14 mouse cellular contexts compared by ENCODE assay signal in the genomic region with DNA sequence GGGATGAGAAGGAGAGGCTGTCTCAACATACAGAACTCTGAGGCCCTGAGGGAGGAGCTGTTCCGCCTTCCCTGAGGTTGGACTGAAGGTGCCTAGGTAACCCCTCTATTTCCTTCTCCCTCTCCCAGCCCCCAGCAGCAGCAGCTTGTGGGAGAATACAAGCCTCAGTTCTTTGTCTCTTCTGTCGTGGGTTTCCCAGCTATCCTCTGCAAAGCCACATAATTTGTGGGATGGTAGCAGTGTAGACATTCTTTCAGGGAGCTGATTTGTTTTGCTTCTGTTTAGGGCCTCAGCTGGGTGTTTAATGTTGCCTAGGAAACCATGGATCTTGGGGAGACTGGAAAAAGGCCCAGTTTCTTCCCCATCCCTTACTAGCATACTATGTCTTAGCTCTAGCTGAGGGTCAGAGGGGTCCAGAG. TPM values are rescaled to one million over a fixed set of nuclear protein-coding genes. Genes with fewer than 3 reads are reported as not detected.
DNase-seq lines count a peak whose midpoint lies in the region; ATAC-seq and TF ChIP-seq lines count a peak whose summit lies in the region.
"Had no signal": no experiment of that assay in that cellular context is flagged by ENCODE, and none has a peak within 500 bp of the region (broad histone marks: within the 10 kb centered on the region; RNA-seq: fewer than 3 reads in every experiment).

No protein-coding gene starts in this region.

- H3K4me3 ChIP-seq in forebrain, embryonic 11.5 days (ENCODE audit: low read depth, low read length) = no peak overlapping the region
- H3K4me3 ChIP-seq in hindbrain, embryonic 15.5 days = no peak overlapping the region
- H3K4me3 ChIP-seq in midbrain, postnatal 0 days (ENCODE audit: low read depth, low read length) = no peak overlapping the region
- H3K4me3 ChIP-seq: heart, embryonic 12.5 days; kidney, embryonic 15.5 days; limb, embryonic 13.5 days; megakaryocyte, embryonic 14.5 days had no signal

- ATAC-seq in forebrain, embryonic 11.5 days (replicated peaks; ENCODE audit: low FRiP score) = 0 out of 2 replicates have a peak, but pooled peaks have one; percentile 12
- ATAC-seq in hindbrain, embryonic 15.5 days (ENCODE audit: low FRiP score, low read depth) = peak; percentile 75
- ATAC-seq in midbrain, postnatal 0 days (ENCODE audit: low FRiP score) = no peak

- WGBS in forebrain, embryonic 11.5 days = 47% methylated on average over 2 of the region's 2 CpGs
- 14% methylated on average over 2 of the region's 2 CpGs for WGBS in hindbrain, embryonic 15.5 days
- WGBS in midbrain, postnatal 0 days = 34% methylated on average over 2 of the region's 2 CpGs

- H3K9me3 ChIP-seq in forebrain, embryonic 11.5 days (ENCODE audit: control insufficient read depth, low read length) = no peaks in the 10 kb centered on the region
- no peaks in the 10 kb centered on the region for H3K9me3 ChIP-seq in hindbrain, embryonic 15.5 days
- no peaks in the 10 kb centered on the region for H3K9me3 ChIP-seq in midbrain, postnatal 0 days (ENCODE audit: low read length)
- H3K9me3 ChIP-seq: heart, embryonic 12.5 days; kidney, embryonic 15.5 days; megakaryocyte, embryonic 14.5 days had no signal

- no peaks in the 10 kb centered on the region for H3K27me3 ChIP-seq in forebrain, embryonic 11.5 days (ENCODE audit: control insufficient read depth, insufficient read depth, low read length)
- H3K27me3 ChIP-seq in hindbrain, embryonic 15.5 days = no peaks in the 10 kb centered on the region
- no peaks in the 10 kb centered on the region for H3K27me3 ChIP-seq in midbrain, postnatal 0 days (ENCODE audit: insufficient read depth, low read length)
- H3K27me3 ChIP-seq: heart, embryonic 12.5 days; kidney, embryonic 15.5 days; limb, embryonic 13.5 days had no signal

- no peak overlapping the region; the same call in 1 of the 2 replicates for H3K9ac ChIP-seq in forebrain, embryonic 11.5 days (ENCODE audit: low read length)
- no peak overlapping the region for H3K9ac ChIP-seq in hindbrain, embryonic 15.5 days
- no peak overlapping the region for H3K9ac ChIP-seq in midbrain, postnatal 0 days (replicated peaks; ENCODE audit: low read length, poor library complexity, severe bottlenecking)
- H3K9ac ChIP-seq: heart, embryonic 12.5 days; kidney, embryonic 15.5 days; limb, embryonic 13.5 days had no signal

- no peaks in the 10 kb centered on the region for H3K36me3 ChIP-seq in forebrain, embryonic 11.5 days (ENCODE audit: control insufficient read depth, insufficient read depth, low read length)
- H3K36me3 ChIP-seq in hindbrain, embryonic 15.5 days = no peaks in the 10 kb centered on the region
- H3K36me3 ChIP-seq in midbrain, postnatal 0 days (ENCODE audit: insufficient read depth, low read length) = no peaks in the 10 kb centered on the region
- H3K36me3 ChIP-seq: heart, embryonic 12.5 days; limb, embryonic 13.5 days had no signal

- DNase-seq in cerebellum, adult 11-12 months = peak; percentile 1
- no peak for DNase-seq in cerebellum, postnatal 36 days
- no peak for DNase-seq in forebrain, embryonic 11.5 days (ENCODE audit: low spot score)
- peak; percentile 36 for DNase-seq in midbrain, postnatal 0 days (ENCODE audit: low spot score)
- DNase-seq in ovary, postnatal 36 days (ENCODE audit: low spot score) = no peak
- no peak for DNase-seq in heart, adult 8-10 months (ENCODE audit: low spot score)
- DNase-seq in urinary bladder, postnatal 4 days (ENCODE audit: low spot score in 2 of 2) = no peak
- DNase-seq: adrenal gland, postnatal 14 days; lung, adult 2 months had no signal

- peaks cover 3% of the 10 kb centered on the region; the same call in 1 of the 2 replicates for H3K4me1 ChIP-seq in forebrain, embryonic 11.5 days (replicated peaks; ENCODE audit: control insufficient read depth, insufficient read depth, low read length)
- H3K4me1 ChIP-seq in hindbrain, embryonic 15.5 days (replicated peaks) = peaks cover 16% of the 10 kb centered on the region; the same call in 1 of the 2 replicates
- H3K4me1 ChIP-seq in midbrain, postnatal 0 days (ENCODE audit: insufficient read depth, low read length) = peaks cover 5% of the 10 kb centered on the region; the same call in 1 of the 2 replicates
- H3K4me1 ChIP-seq: kidney, embryonic 15.5 days; megakaryocyte, embryonic 14.5 days had no signal

- TF ChIP-seq CTCF in midbrain, postnatal 0 days (IDR thresholded peaks at IDR 0.05) = no peak

- H3K4me2 ChIP-seq in forebrain, embryonic 11.5 days (ENCODE audit: low read depth, low read length, severe bottlenecking) = no peak overlapping the region
- H3K4me2 ChIP-seq in hindbrain, embryonic 15.5 days = no peak overlapping the region
- no peak overlapping the region for H3K4me2 ChIP-seq in midbrain, postnatal 0 days (ENCODE audit: low read depth, low read length, poor library complexity, severe bottlenecking)
- H3K4me2 ChIP-seq: heart, embryonic 12.5 days; kidney, embryonic 15.5 days; limb, embryonic 13.5 days had no signal

- peak overlapping the region; percentile 18; the same call in 1 of the 2 replicates for H3K27ac ChIP-seq in forebrain, embryonic 11.5 days (ENCODE audit: low read depth, low read length)
- H3K27ac ChIP-seq in hindbrain, embryonic 15.5 days (replicated peaks) = peak overlapping the region; percentile 21; the same call in 1 of the 2 replicates
- H3K27ac ChIP-seq in midbrain, postnatal 0 days (ENCODE audit: low read depth, low read length) = 0 out of 2 replicates have a peak overlapping the region, but pooled peaks have one; percentile 38
- H3K27ac ChIP-seq: kidney, embryonic 15.5 days; limb, embryonic 13.5 days had no signal

RNA-seq across cellular contexts. Expression of gene Commd9, which starts 34.1 kb away (rescaled TPM):
- 61.9 and 68.5 TPM in 2 replicates for polyA plus RNA-seq in forebrain, embryonic 11.5 days (2014; fragmentation: Nextera tagmentation; extraction: Ambion mirVana)
- polyA plus RNA-seq in hindbrain, embryonic 15.5 days (2015; fragmentation: Nextera tagmentation; extraction: Ambion mirVana) = 97.3 and 100 TPM in 2 replicates
- 154 and 257 TPM in 2 replicates for total RNA-seq in midbrain, postnatal 0 days (2014; rRNA removed)
- 101 and 108 TPM in 2 replicates for polyA plus RNA-seq in midbrain, postnatal 0 days (2015; fragmentation: Nextera tagmentation; extraction: Ambion mirVana)
- 10 to 100 TPM; 27.7 to 32.8 (median 30.0) TPM for total RNA-seq in heart, adult 8-10 months (2022)

RNA-seq across cellular contexts. Expression of gene Prr5l, which starts 37.3 kb away (rescaled TPM):
- 21.5 and 21.9 TPM in 2 replicates for polyA plus RNA-seq in forebrain, embryonic 11.5 days (2014; fragmentation: Nextera tagmentation; extraction: Ambion mirVana)
- polyA plus RNA-seq in hindbrain, embryonic 15.5 days (2015; fragmentation: Nextera tagmentation; extraction: Ambion mirVana) = 5.9 and 6.6 TPM in 2 replicates
- 2.7 and 3.7 TPM in 2 replicates for total RNA-seq in midbrain, postnatal 0 days (2014; rRNA removed)
- polyA plus RNA-seq in midbrain, postnatal 0 days (2015; fragmentation: Nextera tagmentation; extraction: Ambion mirVana) = 4.0 and 4.7 TPM in 2 replicates
- total RNA-seq in heart, adult 8-10 months (2022) = 1 to 10 TPM; 1.0 to 2.7 (median 2.2) TPM

Comparison
In these comparisons a context has a peak if more than half of its experiments do, and no peak if none do; other contexts are left out.
1. DNase-seq: peak in cerebellum, adult 11-12 months (single experiment) and midbrain, postnatal 0 days (single experiment); none in cerebellum, postnatal 36 days (0 of 2), forebrain, embryonic 11.5 days (single experiment), ovary, postnatal 36 days (single experiment), heart, adult 8-10 months (single experiment) and urinary bladder, postnatal 4 days (0 of 2).
2. Peak in every context shown above with its lines, with median percentiles within 50 percentile points of each other: H3K27ac ChIP-seq.